21 mouse cellular contexts compared by ENCODE assay signal in the genomic region with DNA sequence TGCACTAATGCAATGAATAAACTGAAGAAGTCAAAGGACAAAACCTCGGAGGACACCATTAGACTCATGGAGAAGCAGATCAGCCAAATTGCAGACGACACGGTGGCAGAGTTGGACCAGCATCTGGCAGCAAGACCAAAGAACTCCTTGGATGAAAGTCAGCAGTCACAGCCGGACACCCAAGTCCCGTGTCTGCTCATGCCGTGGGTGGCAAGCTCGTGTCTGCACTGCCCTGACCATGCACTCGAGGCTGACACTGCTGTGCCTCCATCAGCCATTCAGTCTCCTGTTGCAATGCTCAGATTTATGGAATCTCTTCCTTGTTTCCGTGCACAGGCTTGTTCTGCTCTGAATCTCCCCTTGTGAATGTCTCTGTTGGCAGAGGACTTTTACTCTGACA.
DNase-seq lines count a peak whose midpoint lies in the region; ATAC-seq and TF ChIP-seq lines count a peak whose summit lies in the region.
"Had no signal": no experiment of that assay in that cellular context is flagged by ENCODE, and none has a peak within 500 bp of the region (broad histone marks: within the 10 kb centered on the region; RNA-seq: fewer than 3 reads in every experiment).

No protein-coding gene starts in this region.

- no peaks in the 10 kb centered on the region for H3K4me1 ChIP-seq in midbrain, postnatal 0 days (ENCODE audit: insufficient read depth, low read length)
- H3K4me1 ChIP-seq in midbrain, embryonic 14.5 days (ENCODE audit: control insufficient read depth, insufficient read depth, low read length) = no peaks in the 10 kb centered on the region
- H3K4me1 ChIP-seq in neural tube, embryonic 15.5 days = no peaks in the 10 kb centered on the region
- no peaks in the 10 kb centered on the region for H3K4me1 ChIP-seq in kidney, embryonic 16.5 days (ENCODE audit: insufficient read depth, low read length)
- H3K4me1 ChIP-seq: forebrain, embryonic 13.5 days; heart, embryonic 10.5 days; midbrain, embryonic 12.5 days had no signal

- peak; percentile 5; the same call in 1 of the 2 replicates for ATAC-seq in cerebellum, adult (ENCODE audit: insufficient number of reproducible peaks, low FRiP score, low TSS enrichment)
- ATAC-seq in midbrain, postnatal 0 days (ENCODE audit: low FRiP score) = no peak
- ATAC-seq in midbrain, embryonic 14.5 days (ENCODE audit: low FRiP score, low TSS enrichment) = no peak
- ATAC-seq in neural tube, embryonic 15.5 days (ENCODE audit: low FRiP score) = no peak
- no peak for ATAC-seq in kidney, embryonic 16.5 days (ENCODE audit: low FRiP score, low TSS enrichment)
- ATAC-seq: CD4-positive, CD25-positive, alpha-beta regulatory T cell, adult 4 months; forebrain, embryonic 13.5 days; hindbrain, embryonic 16.5 days; intestine, embryonic 16.5 days; liver, postnatal 0 days; lung, postnatal 0 days had no signal

- H3K27ac ChIP-seq in midbrain, postnatal 0 days (ENCODE audit: low read depth, low read length) = no peak overlapping the region
- H3K27ac ChIP-seq in midbrain, embryonic 14.5 days (replicated peaks; ENCODE audit: low read depth, low read length) = no peak overlapping the region
- no peak overlapping the region for H3K27ac ChIP-seq in neural tube, embryonic 15.5 days (replicated peaks)
- H3K27ac ChIP-seq in kidney, embryonic 16.5 days (ENCODE audit: low read length) = no peak overlapping the region
- H3K27ac ChIP-seq: forebrain, embryonic 13.5 days; heart, embryonic 10.5 days; midbrain, embryonic 12.5 days; stomach, postnatal 0 days had no signal

- no peak overlapping the region for H3K4me3 ChIP-seq in midbrain, postnatal 0 days (ENCODE audit: low read depth, low read length)
- H3K4me3 ChIP-seq in midbrain, embryonic 14.5 days (replicated peaks; ENCODE audit: low read depth, low read length) = no peak overlapping the region
- no peak overlapping the region for H3K4me3 ChIP-seq in neural tube, embryonic 15.5 days (replicated peaks)
- no peak overlapping the region for H3K4me3 ChIP-seq in kidney, embryonic 16.5 days (ENCODE audit: low read length)
- H3K4me3 ChIP-seq: forebrain, embryonic 13.5 days; heart, embryonic 10.5 days; midbrain, embryonic 12.5 days had no signal

- no peak for DNase-seq in cerebellum, postnatal 4 days (ENCODE audit: low spot score in 2 of 2)
- peak; percentile 26 for DNase-seq in midbrain, postnatal 0 days (ENCODE audit: low spot score)
- no peak for DNase-seq in midbrain, embryonic 14.5 days
- DNase-seq in cerebellum, postnatal 10 days = peak; percentile 49 to 68
- DNase-seq: embryo, embryonic 11 days; kidney, adult 9 months; kidney, postnatal 25 days; liver, postnatal 0 days; right cerebral cortex, postnatal 14 days had no signal

- no peaks in the 10 kb centered on the region for H3K36me3 ChIP-seq in midbrain, postnatal 0 days (ENCODE audit: insufficient read depth, low read length)
- no peaks in the 10 kb centered on the region for H3K36me3 ChIP-seq in midbrain, embryonic 14.5 days (ENCODE audit: control insufficient read depth, insufficient read depth, low read length)
- no peaks in the 10 kb centered on the region for H3K36me3 ChIP-seq in neural tube, embryonic 15.5 days
- H3K36me3 ChIP-seq in kidney, embryonic 16.5 days (ENCODE audit: insufficient read depth, low read length) = no peaks in the 10 kb centered on the region
- H3K36me3 ChIP-seq: heart, embryonic 10.5 days; midbrain, embryonic 12.5 days had no signal

- no peaks in the 10 kb centered on the region for H3K9me3 ChIP-seq in midbrain, postnatal 0 days (ENCODE audit: low read length)
- H3K9me3 ChIP-seq in midbrain, embryonic 14.5 days (ENCODE audit: control insufficient read depth, low read length) = no peaks in the 10 kb centered on the region
- no peaks in the 10 kb centered on the region for H3K9me3 ChIP-seq in neural tube, embryonic 15.5 days (replicated peaks)
- no peaks in the 10 kb centered on the region for H3K9me3 ChIP-seq in kidney, embryonic 16.5 days (ENCODE audit: low read length)
- H3K9me3 ChIP-seq: forebrain, embryonic 13.5 days; heart, embryonic 10.5 days; midbrain, embryonic 12.5 days had no signal

- 82% methylated on average over 9 of the region's 9 CpGs for WGBS in midbrain, postnatal 0 days
- WGBS in midbrain, embryonic 14.5 days = 85% methylated on average over 9 of the region's 9 CpGs
- 75% methylated on average over 9 of the region's 9 CpGs for WGBS in neural tube, embryonic 15.5 days
- 78% methylated on average over 9 of the region's 9 CpGs for WGBS in kidney, embryonic 16.5 days

- no peak overlapping the region for H3K4me2 ChIP-seq in midbrain, postnatal 0 days (ENCODE audit: low read depth, low read length, poor library complexity, severe bottlenecking)
- H3K4me2 ChIP-seq in midbrain, embryonic 14.5 days (ENCODE audit: low read length) = no peak overlapping the region
- no peak overlapping the region for H3K4me2 ChIP-seq in neural tube, embryonic 15.5 days
- no peak overlapping the region for H3K4me2 ChIP-seq in kidney, embryonic 16.5 days (replicated peaks; ENCODE audit: low read depth, low read length)
- H3K4me2 ChIP-seq: forebrain, embryonic 13.5 days; liver, embryonic 11.5 days; midbrain, embryonic 12.5 days had no signal

- H3K9ac ChIP-seq in midbrain, postnatal 0 days (replicated peaks; ENCODE audit: low read length, poor library complexity, severe bottlenecking) = no peak overlapping the region
- no peak overlapping the region for H3K9ac ChIP-seq in midbrain, embryonic 14.5 days (replicated peaks; ENCODE audit: low read length)
- H3K9ac ChIP-seq in neural tube, embryonic 15.5 days (replicated peaks) = no peak overlapping the region
- H3K9ac ChIP-seq in kidney, embryonic 16.5 days (replicated peaks; ENCODE audit: low read length) = no peak overlapping the region
- H3K9ac ChIP-seq: forebrain, embryonic 13.5 days; liver, postnatal 0 days; midbrain, embryonic 12.5 days had no signal

- H3K27me3 ChIP-seq in midbrain, postnatal 0 days (ENCODE audit: insufficient read depth, low read length) = no peaks in the 10 kb centered on the region
- H3K27me3 ChIP-seq in midbrain, embryonic 14.5 days (ENCODE audit: control insufficient read depth, insufficient read depth, low read length) = no peaks in the 10 kb centered on the region
- no peaks in the 10 kb centered on the region for H3K27me3 ChIP-seq in neural tube, embryonic 15.5 days (replicated peaks)
- H3K27me3 ChIP-seq in kidney, embryonic 16.5 days (ENCODE audit: insufficient read depth, low read length) = no peaks in the 10 kb centered on the region
- H3K27me3 ChIP-seq: forebrain, embryonic 13.5 days; midbrain, embryonic 12.5 days had no signal

- no peak for TF ChIP-seq CTCF in midbrain, postnatal 0 days (IDR thresholded peaks at IDR 0.05)

Comparison
In these comparisons a context has a peak if more than half of its experiments do, and no peak if none do; other contexts are left out.
1. DNase-seq: peak in midbrain, postnatal 0 days (single experiment) and cerebellum, postnatal 10 days (2 of 2); none in cerebellum, postnatal 4 days (0 of 2) and midbrain, embryonic 14.5 days (single experiment).